Mouse (Mus musculus): ENCODE results near the gene Rhoh.

- no peak for TF ChIP-seq GATA1 (IDR thresholded peaks at IDR 0.05; ENCODE audit: borderline replicate concordance, low read length)
- no peak for TF ChIP-seq FLI1 (IDR thresholded peaks at IDR 0.05; ENCODE audit: low read length)
Measured at GRCm38 (mm10) chr5:65900113-65900512, 39.1 kb downstream of the Rhoh start.
